8 mouse cellular contexts compared by ENCODE assay signal in genomic region chr8:120308131-120308530, GRCm38 (mm10).
DNase-seq lines count a peak whose midpoint lies in the region; ATAC-seq and TF ChIP-seq lines count a peak whose summit lies in the region.

No protein-coding gene starts in this region.

- H3K9me3 ChIP-seq in midbrain, embryonic 16.5 days (replicated peaks; ENCODE audit: control insufficient read depth, low read length, poor library complexity, severe bottlenecking), result no peaks in the 10 kb centered on the region

- DNase-seq in gastrocnemius, adult 2 months, result peak; percentile 64
- no peak for DNase-seq in gastrocnemius, postnatal 10 days
- peak; percentile 60 for DNase-seq in cerebellum, adult 9-10 months
- peak; percentile 53 for DNase-seq in heart, postnatal 4 days
- DNase-seq in thymus, adult 2 months, result no peak
- DNase-seq in adrenal gland, postnatal 25 days, result no peak

- TF ChIP-seq POLR2A in thymus, adult 2 months (IDR thresholded peaks at IDR 0.05; ENCODE audit: control insufficient read depth, extremely low read depth, insufficient read depth, low read length, poor library complexity), result no peak

- no peak for TF ChIP-seq CTCF in gastrocnemius, adult 2 months (IDR thresholded peaks at IDR 0.05)
- TF ChIP-seq CTCF in thymus, adult 2 months (IDR thresholded peaks at IDR 0.05; ENCODE audit: borderline replicate concordance, control insufficient read depth, extremely low read depth, insufficient read depth, low read length, poor library complexity), result no peak

- H3K4me1 ChIP-seq in midbrain, embryonic 16.5 days (ENCODE audit: control insufficient read depth, insufficient read depth, low read length), result peaks cover 41% of the 10 kb centered on the region
- peaks cover 59% of the 10 kb centered on the region for H3K4me1 ChIP-seq in thymus, adult 2 months (replicated peaks; ENCODE audit: control insufficient read depth, insufficient read depth, low read length)

- no peak overlapping the region for H3K4me2 ChIP-seq in midbrain, embryonic 16.5 days (ENCODE audit: low read length)

- ATAC-seq in midbrain, embryonic 16.5 days, result no peak
- ATAC-seq in inflammation-experienced regulatory T-cells, adult 6 months, result no peak

- H3K27ac ChIP-seq in gastrocnemius, adult 2 months, result peak overlapping the region; percentile 79
- H3K27ac ChIP-seq in midbrain, embryonic 16.5 days (ENCODE audit: low read length), result peak overlapping the region; percentile 56
- no peak overlapping the region for H3K27ac ChIP-seq in thymus, adult 2 months (ENCODE audit: control insufficient read depth, insufficient read depth, low read length)

- H3K36me3 ChIP-seq in midbrain, embryonic 16.5 days (ENCODE audit: control insufficient read depth, insufficient read depth, low read length), result no peaks in the 10 kb centered on the region
- H3K36me3 ChIP-seq in thymus, adult 2 months (ENCODE audit: control insufficient read depth, insufficient read depth, low read length), result no peaks in the 10 kb centered on the region

- no peak overlapping the region for H3K9ac ChIP-seq in midbrain, embryonic 16.5 days (ENCODE audit: low read depth, low read length)

- H3K4me3 ChIP-seq in gastrocnemius, adult 2 months, result no peak overlapping the region
- no peak overlapping the region for H3K4me3 ChIP-seq in midbrain, embryonic 16.5 days (ENCODE audit: low read depth, low read length)
- H3K4me3 ChIP-seq in thymus, adult 2 months (ENCODE audit: control insufficient read depth, insufficient read depth, low read length), result no peak overlapping the region

- no peaks in the 10 kb centered on the region for H3K27me3 ChIP-seq in midbrain, embryonic 16.5 days (ENCODE audit: control insufficient read depth, insufficient read depth, low read depth, low read length)
- H3K27me3 ChIP-seq in thymus, adult 2 months (ENCODE audit: control insufficient read depth, insufficient read depth, low read length), result no peaks in the 10 kb centered on the region

- WGBS in midbrain, embryonic 16.5 days, result 38% methylated on average over 8 of the region's 8 CpGs
- 92% methylated on average over 8 of the region's 8 CpGs for WGBS in thymus, adult 2 months

- intact Hi-C loops in gastrocnemius, adult 2 months (cut with DNase I), result no loop called here

Comparison
In these comparisons a context has a peak if more than half of its experiments do, and no peak if none do; other contexts are left out.
1. DNase-seq: peak in gastrocnemius, adult 2 months (single experiment), cerebellum, adult 9-10 months (single experiment) and heart, postnatal 4 days (single experiment); none in gastrocnemius, postnatal 10 days (single experiment), thymus, adult 2 months (single experiment) and adrenal gland, postnatal 25 days (single experiment).